Mouse (Mus musculus) ES-Bruce4 (cell line): ENCODE measurements at regions not wholly inside any gene's neighbourhood (a gene's known extent, or its start where the extent isn't known, plus 50 kb on each side); places are given as distances from the start of the nearest gene placed in this dataset.

ENCODE experiments used
- CTCF ChIP-seq: IDR thresholded peaks from one replicate; pipeline ENCODE4 v1.8.1; 2011; ENCODE audit warnings: low read depth, low read length
- EP300 ChIP-seq: IDR thresholded peaks from 2 replicates; pipeline ENCODE4 v1.6.1; 2011; ENCODE audit warnings: low read depth, low read length; ENCODE audit not compliant: insufficient read depth
- POLR2A ChIP-seq: IDR thresholded peaks from one replicate; pipeline ENCODE4 v1.8.1; 2011; ENCODE audit warnings: low read length; ENCODE audit not compliant: insufficient read depth

DNA sequence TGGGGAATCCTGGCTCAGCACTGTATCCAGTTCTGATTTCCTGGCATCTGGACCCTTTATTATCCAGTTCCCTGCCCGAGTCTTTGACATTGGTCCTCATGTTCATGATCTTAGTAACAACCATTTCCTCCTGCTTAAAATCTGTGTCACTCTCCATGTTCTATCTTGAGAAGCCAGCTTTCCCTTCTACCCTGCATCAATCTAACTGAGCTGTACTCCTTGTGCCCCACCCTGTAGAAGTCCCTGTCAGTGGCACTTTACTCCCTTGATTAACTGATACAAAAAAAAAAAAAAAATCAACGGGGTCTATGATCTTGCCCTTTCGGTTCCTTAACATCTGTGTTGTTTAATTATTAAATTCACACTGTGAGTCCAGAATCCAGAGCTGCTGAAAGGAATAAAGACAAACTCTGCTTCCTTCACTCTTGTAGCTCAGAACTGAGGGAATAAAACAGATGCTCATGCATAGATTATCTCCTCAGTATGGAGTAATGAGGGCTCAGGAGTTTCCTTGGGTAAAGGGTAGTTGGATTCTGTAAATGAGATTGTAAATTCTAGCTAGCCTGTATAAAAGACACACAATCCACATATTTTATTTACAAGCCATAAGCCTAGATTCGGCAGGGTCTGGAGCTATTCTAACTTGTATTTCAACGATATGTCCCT, 342.6 kb upstream of the Nr5a2 start:
- TF ChIP-seq POLR2A (no peak), CTCF (no peak), EP300 (no peak)
